Mouse (Mus musculus) megakaryocyte, embryonic 14.5 days (primary cell): Measurements from ENCODE around the gene Rtn4rl2.

ENCODE experiments used
- FLI1 ChIP-seq: IDR thresholded peaks from 2 replicates; pipeline ENCODE4 v1.6.1; 2012; ENCODE audit warnings: low read length, inconsistent platforms, mixed read lengths
- GATA1 ChIP-seq: IDR thresholded peaks from 3 replicates; pipeline ENCODE4 v1.6.1; 2012; ENCODE audit warnings: mixed read lengths, low read length, inconsistent platforms, borderline replicate concordance

DNA sequence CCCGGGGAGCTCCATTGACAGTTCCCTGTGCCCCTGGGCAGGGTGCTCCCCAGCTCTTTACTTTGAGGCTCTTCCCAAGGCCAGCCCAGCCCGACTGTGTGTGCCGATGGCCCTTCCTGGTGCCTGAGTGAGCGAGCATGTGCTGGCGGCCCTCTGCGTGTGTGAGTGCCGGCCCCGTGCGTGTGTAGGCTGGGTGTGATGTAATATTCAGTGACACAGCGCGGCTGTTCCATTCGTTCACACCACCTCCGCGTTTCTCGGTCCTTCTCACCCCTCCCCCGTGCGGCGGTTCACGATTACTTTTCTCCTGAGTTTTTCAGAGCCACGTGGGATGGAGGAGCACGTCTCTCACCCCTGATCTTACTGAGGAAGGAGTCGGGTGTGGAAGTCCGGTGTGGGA is 3.9 kb downstream of the Rtn4rl2 start:
- TF ChIP-seq GATA1 (no peak), FLI1 (no peak)
